Mouse (Mus musculus) forebrain, embryonic 14.5 days (tissue): ENCODE measurements around the gene Neu3. TPM values are rescaled to one million over a fixed set of nuclear protein-coding genes. Genes with fewer than 3 reads are reported as not detected.

ENCODE experiments used
- ATAC-seq: fragments of 200-750 bp; cut with Nextera tagmentation; 2 replicates; pipeline ENCODE4 v1.8.0; 2017; ENCODE audit warnings: mild to moderate bottlenecking, moderate library complexity
- DNase-seq: peaks from one replicate; pipeline ENCODE4 v3.0.0-alpha.2; 2015; ENCODE audit warnings: low spot score
- H3K27ac ChIP-seq: fragments of 300-500 bp; sonication (generic); 2 replicates; pipeline ENCODE4 v1.5.1; 2014; ENCODE audit warnings: low read depth, mild to moderate bottlenecking, control low read depth, low read length, moderate library complexity
- H3K27me3 ChIP-seq: fragments of 300-500 bp; sonication (generic); replicated peaks from 2 replicates; pipeline ENCODE4 v1.6.1; 2014; ENCODE audit warnings: low read length, control low read depth, mixed read lengths; ENCODE audit not compliant: control insufficient read depth, insufficient read depth
- H3K36me3 ChIP-seq: fragments of 300-500 bp; sonication (generic); 2 replicates; pipeline ENCODE4 v1.6.1; 2014; ENCODE audit warnings: low read length, control low read depth; ENCODE audit not compliant: control insufficient read depth, insufficient read depth
- H3K4me1 ChIP-seq: fragments of 300-500 bp; sonication (generic); 2 replicates; pipeline ENCODE4 v1.6.1; 2014; ENCODE audit warnings: antibody characterized with exemption, low read length, control low read depth; ENCODE audit not compliant: control insufficient read depth, insufficient read depth
- H3K4me2 ChIP-seq: fragments of 300-500 bp; sonication (generic); 2 replicates; pipeline ENCODE4 v1.6.1; 2014; ENCODE audit warnings: mild to moderate bottlenecking, control low read depth, low read length
- H3K4me3 ChIP-seq: fragments of 300-500 bp; sonication (generic); 2 replicates; pipeline ENCODE4 v1.5.1; 2014; ENCODE audit warnings: low read depth, low read length, control low read depth
- H3K9ac ChIP-seq: fragments of 300-500 bp; sonication (generic); 2 replicates; pipeline ENCODE4 v1.6.1; 2014; ENCODE audit warnings: mild to moderate bottlenecking, low read length, control low read depth, moderate library complexity
- H3K9me3 ChIP-seq: fragments of 300-500 bp; sonication (generic); replicated peaks from 2 replicates; pipeline ENCODE4 v1.6.1; 2016; ENCODE audit warnings: low read length, control low read depth, mixed read lengths; ENCODE audit not compliant: control insufficient read depth
- WGBS: fragments of 180-500 bp; shearing (Covaris S2); extraction: QIAGEN DNeasy Blood & Tissue Kit; methylation state at CpG from one replicate; pipeline ENCODE4 v1.1.7; 2014; 5-methylcytosine and 5-hydroxymethylcytosine counted together
- polyA plus RNA-seq: library from polyadenylated mRNA; unstranded; fragments of >200 nt; fragmentation: Nextera tagmentation; extraction: Ambion mirVana; gene quantifications from 2 replicates; pipeline ENCODE4 v1.2.1, GENCODE M21; 2014

Gene Neu3
- polyA plus RNA-seq = 0.78 and 0.81 TPM in 2 replicates

DNA sequence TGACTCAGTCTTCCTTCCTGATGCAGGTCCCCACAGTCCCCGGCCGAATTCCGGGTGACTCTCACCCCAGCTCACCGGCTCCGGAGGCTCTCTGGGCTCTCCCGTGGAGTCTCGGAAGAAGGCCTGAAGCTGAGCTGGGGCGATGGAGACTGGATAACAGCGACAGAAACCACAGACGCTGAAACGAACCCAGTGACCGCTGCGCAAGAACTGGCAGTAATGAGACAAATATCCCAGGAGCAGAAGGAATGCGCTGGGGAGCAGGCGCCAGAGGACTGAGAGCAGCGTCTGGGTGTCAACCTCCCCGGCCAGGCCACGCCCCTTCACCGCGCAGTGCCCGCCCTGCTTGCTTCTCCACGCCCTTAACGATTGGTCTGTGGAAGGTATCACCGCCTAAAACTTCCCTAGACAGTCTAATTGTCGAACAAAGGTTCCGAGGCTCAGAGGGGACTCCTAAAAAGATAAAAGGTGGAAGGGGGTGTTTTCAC is at the start of gene Neu3:
Gene Neu3, minus strand, starts transcription at position 335 of the 488 bp plus-strand sequence.
- H3K9me3 ChIP-seq = no peaks in the 10 kb centered on the region
- ATAC-seq (peak; percentile 98), DNase-seq (peak; percentile 81)
- peak within 1 kb of the TSS; percentile 66 for H3K9ac ChIP-seq
- no peak within 1 kb of the TSS for H3K27ac ChIP-seq
- WGBS = under 1% methylated on average over 26 of the region's 26 CpGs
- peaks cover 4% of the 10 kb centered on the region; the same call in 1 of the 2 replicates for H3K4me1 ChIP-seq
- H3K36me3 ChIP-seq = no peaks in the 10 kb centered on the region
- H3K4me2 ChIP-seq = peak within 1 kb of the TSS; percentile 65
- peak within 1 kb of the TSS; percentile 36 for H3K4me3 ChIP-seq
- no peaks in the 10 kb centered on the region for H3K27me3 ChIP-seq

DNA sequence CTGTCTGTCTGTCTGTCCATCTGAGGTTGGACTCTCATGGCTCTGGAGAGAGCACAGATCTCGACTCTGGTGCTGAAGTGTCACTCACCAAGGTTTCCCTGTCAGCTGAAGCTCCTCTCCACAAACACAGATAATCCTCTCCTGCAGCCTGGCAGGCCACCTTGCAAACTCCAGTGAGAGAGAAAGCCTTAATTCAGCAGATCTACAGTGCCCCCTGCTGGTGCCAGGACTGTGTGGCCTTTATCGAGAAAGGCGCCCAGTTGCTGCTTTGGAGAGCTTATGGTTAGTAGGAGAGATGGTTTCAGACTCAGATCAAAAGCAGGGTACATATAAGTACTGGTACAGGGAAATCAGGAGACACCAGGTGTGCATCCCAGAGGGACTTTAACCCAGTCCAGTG is 48.1 kb upstream of the Neu3 start:
- Histone ChIP-seq H3K27me3 (no peaks in the 10 kb centered on the region), H3K9ac (no peak overlapping the region), H3K27ac (no peak overlapping the region), H3K4me3 (no peak overlapping the region), H3K36me3 (no peaks in the 10 kb centered on the region), H3K9me3 (no peaks in the 10 kb centered on the region), H3K4me2 (no peak overlapping the region), H3K4me1 (no peaks in the 10 kb centered on the region)
- peak; percentile 65 for ATAC-seq
- 0% methylated on average over 3 of the region's 3 CpGs for WGBS
- DNase-seq = peak; percentile 92

DNA sequence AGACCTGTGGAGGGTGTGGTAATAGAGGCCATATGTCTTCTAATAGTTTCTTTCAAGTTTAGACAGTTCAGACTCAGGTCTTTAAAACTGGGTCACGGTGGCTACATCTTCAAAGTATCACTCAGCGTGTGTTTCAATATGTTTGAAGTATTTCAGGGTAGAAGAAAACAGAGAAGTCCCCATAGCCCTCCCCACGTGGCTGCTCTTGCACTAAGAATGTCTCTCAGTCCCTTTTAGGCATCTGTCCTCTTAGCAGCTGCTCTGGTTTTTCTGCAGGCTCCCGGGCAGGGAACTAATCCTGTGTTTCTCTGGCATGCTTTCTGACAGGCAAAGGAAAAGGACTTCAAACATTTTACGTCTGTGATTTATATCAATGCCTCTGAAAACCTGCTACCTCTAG is 47.7 kb upstream of the Neu3 start:
- Histone ChIP-seq H3K27ac (no peak overlapping the region), H3K9me3 (no peaks in the 10 kb centered on the region), H3K4me3 (no peak overlapping the region), H3K4me1 (no peaks in the 10 kb centered on the region), H3K4me2 (no peak overlapping the region), H3K9ac (no peak overlapping the region), H3K36me3 (no peaks in the 10 kb centered on the region), H3K27me3 (no peaks in the 10 kb centered on the region)
- 52% methylated on average over 5 of the region's 5 CpGs for WGBS
- DNase-seq = no peak
- ATAC-seq = no peak

DNA sequence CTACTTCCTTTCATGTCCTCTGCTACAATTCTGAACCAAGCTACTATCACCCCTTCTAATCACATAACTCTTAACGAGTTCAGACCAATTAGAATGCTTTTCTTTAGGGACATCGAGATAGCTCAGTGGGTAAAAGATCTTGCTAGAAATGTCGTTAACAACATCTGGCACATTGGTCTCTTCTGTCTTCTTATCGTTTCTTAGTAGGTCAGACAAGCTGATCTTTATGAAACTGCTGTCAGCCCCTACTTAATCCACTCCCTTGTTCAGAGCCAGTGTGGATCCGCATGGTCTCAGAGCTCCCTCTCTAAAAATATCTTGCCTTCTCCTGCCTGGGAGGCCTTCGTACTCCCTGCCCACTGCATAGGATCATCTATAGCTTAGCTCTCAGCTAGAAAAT is 45.7 kb upstream of the Neu3 start:
- no peak for DNase-seq
- whole genome bisulfite sequencing = 44% methylated on average over 6 of the region's 6 CpGs
- Histone ChIP-seq H3K27ac (no peak overlapping the region), H3K27me3 (no peaks in the 10 kb centered on the region), H3K4me3 (no peak overlapping the region), H3K9ac (no peak overlapping the region), H3K4me1 (no peaks in the 10 kb centered on the region), H3K9me3 (no peaks in the 10 kb centered on the region), H3K4me2 (no peak overlapping the region), H3K36me3 (no peaks in the 10 kb centered on the region)
- no peak for ATAC-seq

DNA sequence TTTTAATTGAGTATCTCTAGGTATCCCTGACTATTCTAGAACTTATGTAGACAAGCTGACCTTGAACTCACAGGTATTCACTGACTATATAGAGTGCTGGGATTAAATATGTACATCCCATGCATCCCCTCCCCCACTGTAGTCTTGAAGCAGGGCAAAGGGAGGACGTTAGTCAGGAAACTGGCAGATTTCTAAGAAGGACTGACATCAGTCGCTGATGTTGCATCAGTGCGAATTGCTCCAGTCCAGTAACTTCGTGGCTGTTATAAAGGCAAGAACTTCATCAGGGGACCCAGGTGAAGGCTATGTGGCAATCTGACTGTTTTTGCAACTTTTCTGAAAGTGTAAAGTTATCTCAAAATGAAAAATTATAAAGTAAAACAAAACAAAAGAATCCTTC is 41.1 kb upstream of the Neu3 start:
- ATAC-seq = no peak
- Histone ChIP-seq H3K4me3 (no peak overlapping the region), H3K36me3 (no peaks in the 10 kb centered on the region), H3K4me1 (no peaks in the 10 kb centered on the region), H3K9ac (no peak overlapping the region), H3K27me3 (no peaks in the 10 kb centered on the region), H3K9me3 (no peaks in the 10 kb centered on the region), H3K27ac (no peak overlapping the region), H3K4me2 (no peak overlapping the region)
- 75% methylated on average over 4 of the region's 4 CpGs for WGBS
- no peak for DNase-seq

DNA sequence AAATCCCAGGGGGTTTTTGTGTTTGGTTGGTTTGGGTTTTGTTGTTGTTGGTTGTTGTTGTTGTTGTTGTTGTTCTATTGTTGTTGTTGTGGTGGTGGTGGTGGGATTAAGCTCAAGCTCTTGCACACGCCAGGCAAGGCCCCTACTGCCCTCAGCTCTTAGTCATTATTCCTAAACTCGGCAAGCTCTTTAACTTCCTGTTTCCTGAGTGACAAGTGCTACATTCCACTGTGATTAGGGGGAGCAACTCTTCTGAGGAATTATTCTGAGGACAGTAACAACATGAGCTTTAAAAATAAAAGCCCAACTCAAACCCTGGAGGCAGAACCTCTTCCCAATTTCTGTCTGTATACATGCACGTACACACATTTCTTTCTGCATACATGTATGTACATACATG is 37.0 kb upstream of the Neu3 start:
- Histone ChIP-seq H3K4me1 (no peaks in the 10 kb centered on the region), H3K9ac (no peak overlapping the region), H3K4me3 (no peak overlapping the region), H3K9me3 (no peaks in the 10 kb centered on the region), H3K27ac (no peak overlapping the region), H3K36me3 (no peaks in the 10 kb centered on the region), H3K4me2 (no peak overlapping the region), H3K27me3 (no peaks in the 10 kb centered on the region)
- ATAC-seq (no peak), DNase-seq (no peak)
- WGBS = 42% methylated on average over 3 of the region's 3 CpGs

DNA sequence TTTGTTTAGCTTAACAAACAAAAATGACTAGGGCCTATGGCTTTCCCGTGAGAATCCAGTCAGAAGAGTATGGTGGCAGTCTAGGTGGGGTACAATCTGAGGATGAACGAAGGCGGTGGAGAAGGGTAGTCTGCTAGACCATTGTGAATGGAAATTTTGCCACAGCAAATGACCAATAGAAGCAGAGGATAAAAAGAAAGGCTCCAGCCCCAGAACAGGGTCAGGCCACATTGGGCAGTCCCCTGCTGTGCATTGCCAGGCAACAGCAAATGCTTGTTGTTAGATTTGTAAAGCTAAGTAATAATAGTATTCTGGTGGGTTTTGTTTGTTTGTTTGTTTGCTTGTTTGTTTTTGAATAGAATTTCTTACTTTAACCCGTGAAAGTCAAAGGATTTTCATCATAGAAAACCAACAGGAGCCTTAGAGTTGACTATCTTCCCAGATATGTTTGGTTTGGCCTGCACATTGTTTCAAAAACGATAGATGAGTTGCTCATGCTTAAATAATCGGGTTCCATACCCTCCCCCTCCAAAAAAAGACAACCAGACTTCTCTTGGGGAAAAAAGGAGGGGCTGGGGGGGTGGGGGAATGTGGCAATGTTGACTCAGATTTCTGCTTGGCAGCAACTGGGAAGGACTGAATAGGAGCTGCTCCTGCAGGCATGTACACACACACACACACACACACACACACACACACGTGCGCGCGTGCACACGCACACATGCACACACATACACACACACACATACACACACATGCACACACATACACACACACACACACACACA is 36.2 kb upstream of the Neu3 start:
- H3K27ac ChIP-seq = no peak overlapping the region
- H3K9ac ChIP-seq = no peak overlapping the region
- no peak for ATAC-seq
- no peaks in the 10 kb centered on the region for H3K9me3 ChIP-seq
- no peaks in the 10 kb centered on the region for H3K4me1 ChIP-seq
- no peak for DNase-seq
- H3K4me2 ChIP-seq = no peak overlapping the region
- no peak overlapping the region for H3K4me3 ChIP-seq
- H3K27me3 ChIP-seq = no peaks in the 10 kb centered on the region
- WGBS = 36% methylated on average over 11 of the region's 11 CpGs
- H3K36me3 ChIP-seq = no peaks in the 10 kb centered on the region

DNA sequence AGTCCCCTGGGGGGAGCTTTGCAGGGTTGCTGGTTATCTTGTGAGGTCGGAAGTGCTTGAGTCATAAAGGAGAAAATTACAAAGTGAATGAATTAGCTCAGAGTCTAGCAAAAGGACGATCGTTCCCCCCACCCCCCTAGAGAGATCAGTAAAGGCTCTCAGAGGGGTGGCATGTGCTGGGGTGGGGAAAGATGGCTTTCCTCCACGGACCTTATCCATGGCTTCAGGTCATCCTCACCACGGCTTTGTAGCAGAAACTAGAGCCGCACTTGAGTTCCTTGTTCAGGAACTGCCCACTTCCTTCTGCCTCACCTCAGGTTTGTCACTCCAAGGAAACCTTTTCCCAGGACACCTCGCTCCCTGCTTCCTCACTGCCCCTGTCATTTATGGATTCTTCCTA is 35.1 kb upstream of the Neu3 start, which contains the start of gene Spcs2:
Gene Spcs2, minus strand, starts transcription at position 101 of the 400 bp plus-strand sequence.
- 68% methylated on average over 7 of the region's 7 CpGs for WGBS
- Histone ChIP-seq H3K36me3 (no peaks in the 10 kb centered on the region), H3K27ac (no peak within 1 kb of the TSS), H3K9me3 (no peaks in the 10 kb centered on the region), H3K27me3 (no peaks in the 10 kb centered on the region), H3K4me3 (no peak within 1 kb of the TSS), H3K4me2 (no peak within 1 kb of the TSS), H3K9ac (no peak within 1 kb of the TSS), H3K4me1 (no peaks in the 10 kb centered on the region)
- DNase-seq = no peak
- ATAC-seq = no peak
